Mouse (Mus musculus): ENCODE measurements around the gene Pdzd2.
A peak's percentile ranks its signal among the peaks of the same experiment; 100 is the strongest.

The Pdzd2 gene

DNA sequence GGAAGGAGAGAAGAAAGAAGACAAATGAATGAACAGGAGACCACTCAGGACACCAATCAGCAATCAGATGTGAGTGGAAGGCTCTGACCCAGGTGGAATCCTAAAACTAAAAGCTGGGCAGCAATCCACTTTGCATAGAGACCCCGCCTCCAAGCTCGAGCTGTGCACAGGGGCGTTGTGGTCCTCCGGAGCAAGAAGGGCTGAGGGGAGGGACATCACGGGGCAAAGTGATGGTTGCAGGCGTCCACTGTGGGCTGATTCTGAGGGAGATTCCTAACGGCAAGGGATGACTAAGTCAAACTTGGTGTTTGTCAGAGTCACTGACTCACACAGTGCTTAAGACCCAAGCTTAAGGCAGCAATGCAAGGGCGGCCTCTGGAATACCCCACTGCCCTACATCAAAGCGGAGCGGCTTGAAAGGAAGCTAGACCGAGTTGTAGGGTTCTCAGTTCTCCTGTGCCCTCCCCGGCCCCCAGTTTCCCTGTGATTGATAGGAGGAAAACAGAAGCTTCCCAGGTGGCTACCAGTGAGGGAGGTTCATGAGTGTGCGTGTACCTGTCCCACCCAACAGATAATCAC, 314.6 kb downstream of the Pdzd2 start:
- DNase-seq: no peak

DNA sequence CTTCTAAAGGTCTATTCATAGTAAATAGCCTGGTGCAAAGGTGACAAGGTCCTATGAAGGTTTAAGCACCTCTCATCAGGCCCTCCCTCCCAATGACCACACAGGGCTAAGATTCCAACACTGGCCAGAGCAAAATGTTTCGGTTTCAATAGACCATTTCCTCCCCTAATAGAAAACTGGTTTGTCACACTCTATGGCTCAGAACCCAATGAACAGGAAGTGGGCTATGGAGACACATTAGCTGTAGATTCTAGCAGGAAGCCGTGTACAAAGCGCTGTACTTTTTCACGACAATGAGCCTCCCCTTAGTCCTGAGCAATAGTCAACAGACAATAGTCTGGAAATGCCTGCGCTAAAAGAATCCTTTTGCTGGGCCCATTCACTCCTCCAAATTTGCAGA, 315.5 kb downstream of the Pdzd2 start:
- no peak for DNase-seq

DNA sequence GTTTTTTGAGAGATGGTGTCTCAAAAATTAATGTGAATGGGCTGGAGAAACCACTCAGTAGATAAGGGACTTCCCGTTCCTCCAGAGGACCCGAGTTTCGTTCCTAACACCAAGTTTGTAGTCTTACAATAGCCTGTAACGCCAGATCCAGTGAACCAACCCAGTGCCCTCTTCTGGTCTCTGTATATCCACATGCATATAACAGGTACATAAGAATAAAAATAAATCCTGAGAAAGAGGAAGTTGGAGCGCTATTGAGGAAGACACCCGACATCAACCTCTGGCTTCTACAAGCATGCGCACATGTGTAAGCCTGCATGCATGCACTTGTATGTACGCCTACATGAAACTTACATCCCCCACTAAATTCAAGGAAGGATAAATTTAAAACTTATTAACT, 318.8 kb downstream of the Pdzd2 start:
- DNase-seq: no peak

DNA sequence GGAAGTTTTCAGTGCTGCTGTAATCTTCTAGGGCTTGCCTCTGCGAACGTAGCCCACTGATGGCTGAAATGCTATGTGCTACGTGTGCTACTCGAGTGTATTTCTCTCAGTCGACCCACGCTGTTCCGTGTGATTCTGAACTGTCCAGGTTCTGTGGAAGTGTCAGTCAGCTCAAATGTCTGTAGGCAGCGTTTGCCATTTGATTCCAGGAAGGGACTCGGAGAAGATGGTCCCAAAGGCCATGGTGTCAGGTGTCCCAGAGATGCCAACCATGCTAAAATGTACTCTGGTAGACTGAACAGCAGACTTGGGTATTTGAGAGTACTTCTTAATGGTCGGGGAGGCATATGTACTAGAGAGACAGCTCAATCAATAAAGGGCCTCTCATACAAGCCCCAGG, 319.3 kb downstream of the Pdzd2 start:
- no peak for DNase-seq

DNA sequence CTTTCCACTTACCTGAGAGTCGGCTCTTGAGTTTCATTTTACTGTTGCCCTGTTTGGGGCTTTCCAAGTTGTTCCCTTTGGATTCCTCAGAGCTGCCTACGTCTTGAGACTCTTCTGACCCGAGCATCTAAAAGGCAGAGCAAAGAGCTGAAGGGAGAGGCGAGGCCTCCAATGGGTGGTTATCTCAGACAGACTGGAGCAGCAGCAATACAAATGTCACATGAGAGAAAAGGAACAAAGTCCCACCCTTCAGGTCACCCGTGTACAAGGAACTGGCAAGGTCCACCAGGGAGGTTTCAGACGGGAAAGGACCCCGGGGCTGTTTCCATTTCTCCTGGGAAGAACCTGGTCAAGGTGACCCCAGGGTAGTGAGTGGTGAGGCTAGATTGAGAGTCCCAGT, 320.3 kb downstream of the Pdzd2 start:
- no peak for DNase-seq

DNA sequence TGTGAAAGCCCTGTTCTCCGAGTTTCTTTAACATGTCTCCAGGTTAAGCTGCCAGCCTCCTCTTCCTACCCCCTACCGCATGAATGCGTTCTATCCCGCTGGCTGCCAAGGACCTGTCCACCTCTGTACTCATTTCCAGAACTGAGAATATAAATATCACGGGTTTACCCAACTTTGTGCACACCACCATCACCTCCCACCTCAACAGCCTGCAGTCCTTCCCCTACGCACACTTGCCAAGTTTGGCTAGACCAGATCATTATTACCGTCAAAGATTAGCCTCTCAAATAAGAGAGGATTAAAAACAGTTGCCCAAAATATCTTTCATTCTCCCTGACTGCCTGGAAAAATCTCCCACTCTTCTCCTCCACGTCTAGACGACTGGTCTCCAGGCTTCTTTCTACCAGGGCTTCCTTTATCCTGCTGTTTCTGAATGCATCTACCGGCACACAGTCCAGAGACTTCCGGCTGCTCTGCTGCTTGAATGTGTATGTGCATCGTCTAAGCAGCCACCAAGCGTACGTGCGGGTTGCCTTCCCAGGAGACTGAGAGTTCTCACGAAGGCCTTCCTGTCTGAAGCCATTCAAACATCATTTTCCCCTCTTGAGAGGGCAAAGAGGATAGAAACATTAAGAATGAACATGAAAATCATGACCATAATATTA, 324.1 kb downstream of the Pdzd2 start:
- no peak for DNase-seq

DNA sequence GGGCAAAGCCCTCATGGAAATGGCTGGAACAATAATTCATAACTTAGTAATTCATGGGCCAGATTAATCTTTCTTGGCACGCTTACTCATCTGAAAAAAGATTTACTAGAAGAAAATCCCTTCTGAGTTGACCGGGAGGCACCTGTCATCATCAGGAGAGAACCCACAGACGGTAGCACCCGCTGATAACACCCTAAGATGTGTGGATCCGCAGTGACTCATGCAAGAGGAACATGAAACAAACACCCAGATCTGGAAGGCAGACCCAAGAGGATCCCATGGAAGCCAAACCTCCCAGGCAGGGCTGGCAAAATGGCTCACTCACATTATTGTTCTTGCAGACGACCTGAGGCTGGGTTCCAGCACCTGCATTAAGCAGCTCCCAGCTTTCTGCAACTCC, 325.0 kb downstream of the Pdzd2 start:
- DNase-seq: no peak

DNA sequence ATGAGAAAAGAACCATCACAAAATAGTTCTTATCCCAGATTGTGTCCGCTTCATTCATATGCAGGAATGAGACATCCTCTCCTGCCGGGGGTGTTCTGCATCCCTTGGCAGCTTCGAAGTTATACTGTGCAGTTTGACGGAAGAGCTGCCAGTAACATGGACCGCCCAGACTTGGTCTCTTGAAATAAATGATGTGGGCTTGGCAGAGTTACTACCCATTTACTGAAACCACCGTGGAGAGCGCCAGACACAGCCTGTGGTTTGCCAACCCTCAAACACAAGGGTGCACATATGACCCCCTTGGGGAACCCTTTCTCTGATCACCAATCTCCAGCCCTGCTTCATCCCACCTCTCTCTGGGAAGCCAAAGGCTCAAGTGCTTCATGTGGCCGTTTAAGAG, 331.5 kb downstream of the Pdzd2 start:
- no peak for DNase-seq

DNA sequence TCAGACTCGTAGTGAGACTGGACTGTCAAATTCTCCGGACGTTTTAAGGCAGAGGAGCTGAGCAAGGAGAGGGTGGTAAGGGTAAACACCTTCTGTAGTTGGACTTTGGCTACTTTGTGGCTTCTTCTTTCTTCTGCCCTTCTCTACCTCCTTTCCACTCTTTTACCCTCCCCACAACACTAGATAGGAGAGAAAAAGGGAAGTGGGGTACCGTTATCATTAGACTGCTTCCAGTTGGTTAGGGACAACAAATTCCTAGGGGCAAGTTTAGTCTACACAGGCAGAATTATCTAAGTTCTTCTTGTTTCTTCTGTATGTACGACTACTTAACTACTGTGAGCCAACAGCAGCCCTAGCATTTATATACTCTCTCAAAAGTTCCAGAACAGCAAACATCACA, 334.1 kb downstream of the Pdzd2 start:
- no peak for DNase-seq

DNA sequence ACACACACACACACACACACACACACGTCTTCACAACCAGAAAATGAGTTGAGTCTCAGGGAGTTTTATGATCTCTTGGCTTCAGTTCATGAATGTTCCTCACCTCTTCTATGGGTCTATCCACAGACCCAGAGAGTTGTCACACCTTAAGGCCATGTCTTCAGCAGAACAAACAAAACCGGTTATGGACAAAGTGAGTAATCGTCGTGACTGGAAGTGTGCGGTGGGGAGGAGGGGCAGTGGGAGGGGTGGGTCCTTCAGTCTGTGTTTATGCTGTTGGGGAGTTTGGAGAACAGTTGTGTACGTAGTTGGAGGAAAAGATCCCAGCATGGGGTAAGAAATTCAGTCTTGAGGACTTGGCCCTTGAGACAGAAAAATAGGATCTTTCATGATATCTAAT, 342.7 kb downstream of the Pdzd2 start:
- no peak for DNase-seq

DNA sequence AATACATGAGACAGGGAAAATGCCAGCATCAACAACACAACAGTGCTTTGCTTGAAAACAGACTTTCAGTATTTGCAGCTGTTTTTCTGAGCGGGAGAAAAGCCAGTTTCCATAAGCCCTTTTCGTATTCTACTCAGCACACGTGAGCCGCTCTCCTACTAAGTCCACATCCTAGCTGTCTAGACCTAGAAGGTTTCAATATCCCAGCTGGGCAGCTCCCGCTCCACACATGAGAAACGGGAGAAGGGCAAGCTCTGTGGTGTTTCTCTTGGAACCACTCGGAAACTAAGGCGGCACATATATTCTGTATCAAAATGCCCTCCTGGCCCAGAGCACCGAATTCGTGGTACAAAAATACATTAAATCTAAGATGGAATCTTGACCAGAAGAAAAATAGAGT, 345.0 kb downstream of the Pdzd2 start:
- no peak for DNase-seq

DNA sequence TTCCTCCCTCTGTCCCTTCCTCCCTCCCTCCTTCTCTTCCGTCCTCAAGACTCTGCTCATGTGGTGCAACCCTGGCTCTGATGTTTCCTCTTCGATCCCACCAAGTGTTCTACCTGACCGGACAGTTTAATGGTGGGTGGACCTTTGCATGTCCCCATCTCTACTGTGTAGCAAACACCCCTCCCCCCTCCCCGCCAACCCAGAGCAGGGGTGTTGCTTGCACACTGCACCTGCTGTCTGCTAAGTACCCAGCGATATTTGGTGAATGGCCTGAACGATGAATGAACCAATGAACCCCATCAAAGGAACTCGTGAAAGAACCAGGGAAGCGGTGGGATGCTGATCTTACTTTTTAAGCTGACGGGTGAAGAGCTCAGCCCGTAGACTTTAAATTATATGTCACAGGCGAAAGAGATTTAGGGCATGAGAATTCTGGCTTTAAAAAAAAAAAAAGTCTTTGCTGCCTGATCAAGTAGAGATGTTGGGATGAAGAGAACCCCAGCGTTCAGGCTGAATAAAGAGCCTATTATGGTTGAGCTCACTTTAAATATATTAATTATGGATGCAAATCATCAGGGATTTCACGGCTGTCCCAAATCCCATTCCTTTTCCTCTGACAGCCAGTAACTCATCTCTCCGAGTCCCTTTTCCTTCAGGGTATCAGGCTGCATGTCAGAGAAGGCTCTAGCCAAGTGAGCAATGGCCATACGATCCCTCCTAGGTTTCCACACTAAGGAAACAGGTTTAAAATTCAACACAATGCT, 350.8 kb downstream of the Pdzd2 start:
- DNase-seq: no peak

DNA sequence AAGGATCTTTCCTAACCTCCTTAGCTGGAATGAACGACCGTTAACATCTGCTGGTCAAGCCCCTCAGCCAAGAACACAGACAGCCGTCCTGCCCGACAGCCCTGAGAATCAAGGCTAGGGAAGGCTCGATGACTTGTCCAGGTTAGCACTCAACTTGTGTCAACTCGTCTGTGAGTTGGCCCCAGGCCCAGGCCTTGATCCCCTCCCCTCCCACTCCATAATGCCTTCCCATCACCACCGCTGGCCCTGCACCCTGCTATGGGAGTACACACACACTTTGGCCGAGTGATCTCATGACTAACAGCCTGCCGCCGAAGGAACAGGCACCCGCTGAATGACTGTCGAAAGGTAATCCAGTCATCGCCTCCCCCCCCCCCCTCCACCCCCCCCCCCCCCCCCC, 355.0 kb downstream of the Pdzd2 start:
- DNase-seq: no peak

DNA sequence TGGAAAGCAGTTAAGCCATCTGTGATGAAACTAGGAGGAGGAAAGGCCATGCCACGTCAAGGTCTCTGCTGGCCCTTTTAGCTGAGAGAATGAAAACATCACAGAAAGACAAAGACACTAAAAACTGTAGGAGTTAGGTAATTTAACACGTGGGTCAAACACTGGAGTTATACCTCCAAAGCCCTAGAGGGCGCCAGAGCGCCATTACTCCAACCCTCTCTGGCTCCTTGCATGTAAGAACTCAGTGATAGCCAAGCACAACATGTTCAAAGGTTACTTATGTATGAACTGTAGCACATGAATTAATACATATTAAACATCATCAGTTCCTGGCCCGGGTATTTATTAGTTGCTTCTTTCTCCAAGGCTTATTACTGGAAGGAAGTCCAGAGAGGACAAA, 359.2 kb downstream of the Pdzd2 start:
- DNase-seq: peak; percentile 57 to 70

DNA sequence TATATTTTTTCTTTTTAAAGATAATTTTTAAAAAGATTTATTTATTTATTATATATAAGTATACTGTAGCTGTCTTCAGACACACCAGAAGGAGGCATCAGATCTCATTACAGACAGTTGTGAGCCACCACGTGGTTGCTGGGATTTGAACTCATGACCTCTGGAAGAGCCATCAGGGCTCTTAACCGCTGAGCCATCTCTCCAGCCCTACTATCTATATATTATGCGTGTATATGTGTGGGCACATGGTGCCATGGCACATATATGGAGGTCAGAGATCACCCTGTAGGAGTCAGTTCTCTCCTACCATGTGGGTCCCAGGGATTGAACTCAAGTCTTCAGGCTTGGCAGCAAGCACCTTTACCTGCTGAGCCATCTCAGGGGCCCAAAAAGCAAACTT, 359.7 kb downstream of the Pdzd2 start:
- DNase-seq: no peak

DNA sequence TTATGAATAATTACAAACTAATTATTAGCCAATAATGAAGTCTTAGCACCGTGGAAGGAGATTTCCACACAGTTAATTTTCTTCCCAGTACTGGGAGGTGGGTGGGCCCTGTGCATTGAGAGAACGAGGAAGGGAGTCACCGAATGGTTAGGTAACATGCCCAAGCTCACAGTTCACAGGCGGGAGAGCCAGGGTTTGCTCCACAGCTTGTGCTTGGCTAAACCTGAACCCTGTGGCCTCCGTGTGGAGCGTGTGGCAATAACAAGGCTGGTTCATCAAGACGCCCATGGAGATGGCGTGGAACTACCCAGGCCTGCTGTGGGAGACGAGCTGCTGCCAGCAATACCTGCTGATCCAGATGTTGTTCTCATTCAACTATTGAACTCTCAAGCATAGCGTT, 361.9 kb downstream of the Pdzd2 start:
- DNase-seq: no peak

DNA sequence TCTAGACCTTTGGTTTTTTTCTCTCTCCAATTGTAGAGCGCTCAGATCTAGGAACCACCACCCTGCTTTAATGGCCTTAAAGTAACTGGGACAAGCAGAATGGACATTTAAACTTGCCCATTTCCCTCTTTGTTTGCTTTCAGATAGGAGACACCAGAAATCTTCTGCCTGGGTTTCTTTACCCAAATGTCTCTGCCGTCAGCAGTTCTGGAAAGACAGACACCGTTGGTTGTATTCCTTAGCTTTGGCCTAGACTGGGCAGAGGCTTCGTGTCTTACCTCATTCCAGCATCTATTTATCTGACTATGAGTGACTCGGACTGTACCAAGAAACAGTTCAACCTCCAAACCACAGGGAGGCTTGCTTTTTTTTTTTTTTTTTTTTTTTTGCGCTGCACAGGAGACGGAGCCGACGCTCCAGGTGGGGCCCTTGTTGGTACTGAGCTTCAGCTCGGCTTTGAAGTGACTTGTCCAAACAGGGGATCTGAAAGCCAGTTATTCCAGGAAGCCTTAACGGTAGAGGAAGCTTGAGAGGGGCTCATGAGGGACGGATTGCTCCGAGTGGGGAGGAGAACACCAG, 363.1 kb downstream of the Pdzd2 start:
- no peak for DNase-seq

DNA sequence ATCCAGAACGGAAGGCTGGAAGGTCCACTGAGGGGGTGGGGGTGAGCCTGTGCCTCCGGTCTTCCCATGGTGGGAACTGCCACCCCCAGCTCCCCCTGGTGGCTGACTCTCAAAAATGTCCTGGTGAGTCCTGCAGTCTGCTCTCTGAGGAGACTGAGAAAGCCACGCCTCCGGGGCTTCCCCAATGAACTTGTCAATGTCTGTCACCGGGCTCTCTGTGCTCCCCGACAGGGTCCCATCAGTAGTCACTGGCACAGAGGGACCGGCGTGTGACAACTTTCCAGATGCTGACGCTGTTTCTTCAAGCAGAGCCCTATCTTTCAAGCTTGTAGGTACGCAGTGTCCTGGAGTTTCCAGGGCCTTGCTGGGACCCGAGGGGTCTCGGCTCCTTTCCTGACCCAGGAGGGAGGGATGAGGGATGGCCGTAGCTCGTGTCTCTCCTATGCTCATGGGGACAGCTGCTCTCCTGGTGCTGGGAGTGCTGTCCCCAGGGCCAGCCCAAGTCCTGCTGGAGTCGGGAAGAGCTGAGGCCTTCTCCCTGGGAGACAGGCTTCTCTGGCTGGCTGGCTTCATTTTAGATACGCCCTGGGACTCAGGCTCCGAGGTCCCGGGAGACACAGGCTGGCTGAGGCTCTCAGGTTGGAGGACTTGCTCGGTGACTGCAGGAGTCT, 363.9 kb downstream of the Pdzd2 start:
- DNase-seq: peak; percentile 93 to 94

DNA sequence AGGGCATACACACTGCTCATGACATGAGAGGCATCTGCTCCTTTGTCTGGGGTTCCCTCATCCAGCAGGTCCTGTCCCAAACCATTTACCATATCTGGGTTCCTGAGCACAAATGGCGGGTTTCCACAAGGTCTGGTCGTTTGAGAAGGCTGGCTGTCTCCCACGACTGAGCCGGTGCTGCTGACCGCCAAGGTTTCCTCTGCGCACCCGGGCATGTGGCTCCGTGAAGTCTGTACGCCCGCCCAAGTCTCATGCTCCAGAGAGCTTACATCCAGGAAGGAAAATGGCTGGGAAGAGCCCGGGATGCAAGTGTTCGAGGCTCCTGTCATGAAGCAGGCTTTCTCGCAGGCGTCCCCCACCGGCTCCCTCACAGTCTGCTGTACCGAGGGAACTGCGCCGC, 364.8 kb downstream of the Pdzd2 start:
- DNase-seq: no peak

DNA sequence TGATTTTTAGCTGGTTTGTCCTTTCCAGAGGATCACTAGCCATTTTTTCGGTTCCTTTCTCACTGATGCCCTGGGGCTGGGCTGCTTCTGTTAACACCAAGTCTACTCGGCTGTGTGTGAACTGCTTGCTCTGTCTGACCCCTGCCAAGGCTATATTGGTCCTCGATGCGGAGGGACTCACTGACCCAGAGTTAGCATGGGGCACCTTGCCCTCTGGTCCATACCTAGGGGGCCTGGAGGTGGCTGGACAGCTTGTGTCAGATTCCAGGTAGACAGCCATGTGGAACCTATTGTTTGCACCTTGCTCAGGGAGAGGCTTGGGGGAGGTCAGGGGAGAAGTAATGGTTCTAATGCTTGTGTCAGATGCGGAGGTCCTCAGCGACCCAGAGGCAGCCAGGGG, 365.8 kb downstream of the Pdzd2 start:
- no peak for DNase-seq

DNA sequence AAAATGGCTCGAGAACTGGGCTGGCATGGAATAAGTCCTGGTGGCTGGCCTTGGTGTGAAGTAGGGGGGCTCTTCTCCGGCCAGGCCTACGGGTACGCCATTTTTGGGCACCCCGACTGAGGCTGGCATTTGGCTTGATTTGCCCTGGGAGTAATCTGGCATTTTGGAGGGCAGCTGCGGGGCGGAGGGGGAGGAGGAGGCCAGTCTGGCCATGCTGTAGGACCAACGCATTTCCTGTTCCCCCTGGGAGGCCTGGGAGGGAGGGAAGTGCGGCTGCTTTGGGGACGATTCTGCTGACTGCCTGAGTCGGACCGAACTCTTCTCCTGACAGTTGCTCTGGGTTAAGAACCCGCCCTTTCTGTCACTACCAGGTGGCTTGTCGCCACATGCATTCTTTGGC, 366.2 kb downstream of the Pdzd2 start:
- peak in 1 of 2 experiments; percentile 44 for DNase-seq

DNA sequence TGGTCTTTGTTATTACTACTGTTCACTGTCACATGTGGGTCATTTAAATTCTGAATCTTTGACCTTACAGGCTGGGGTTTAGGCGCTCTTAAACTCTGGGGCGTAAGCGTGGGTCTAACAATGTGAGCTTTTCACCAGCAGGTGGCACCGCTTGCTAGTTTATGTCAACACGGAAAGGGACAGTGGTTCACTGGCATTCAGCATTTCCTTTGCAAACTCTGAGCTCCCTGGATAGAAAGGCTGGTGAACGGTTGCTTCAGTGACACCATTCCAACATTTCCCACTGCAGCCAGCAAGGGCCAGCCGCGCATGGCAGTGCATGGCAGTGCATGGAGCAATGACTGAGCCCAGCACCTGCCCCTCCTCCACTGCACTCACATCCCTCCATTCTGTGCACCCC, 368.5 kb downstream of the Pdzd2 start:
- DNase-seq: peak; percentile 67 to 81

DNA sequence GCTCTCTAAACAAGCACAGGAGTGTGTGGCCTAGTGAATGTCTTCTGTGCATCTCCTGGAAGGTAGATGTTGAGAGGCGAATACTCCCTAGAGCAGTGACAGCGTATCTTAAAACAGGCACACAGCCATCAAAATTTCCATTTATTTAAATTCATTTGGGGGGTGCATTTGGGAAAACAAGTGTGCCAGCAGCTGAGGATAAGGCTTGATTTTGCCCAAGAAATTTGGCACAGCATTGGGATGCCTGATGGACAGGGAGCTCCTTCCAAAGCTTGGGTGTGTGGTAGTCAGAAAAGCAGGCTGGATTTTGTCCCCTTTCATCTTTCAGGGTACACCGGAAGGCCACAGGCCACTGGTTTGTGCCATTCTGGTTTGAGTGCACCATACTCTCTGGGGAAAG, 369.6 kb downstream of the Pdzd2 start:
- DNase-seq: no peak

DNA sequence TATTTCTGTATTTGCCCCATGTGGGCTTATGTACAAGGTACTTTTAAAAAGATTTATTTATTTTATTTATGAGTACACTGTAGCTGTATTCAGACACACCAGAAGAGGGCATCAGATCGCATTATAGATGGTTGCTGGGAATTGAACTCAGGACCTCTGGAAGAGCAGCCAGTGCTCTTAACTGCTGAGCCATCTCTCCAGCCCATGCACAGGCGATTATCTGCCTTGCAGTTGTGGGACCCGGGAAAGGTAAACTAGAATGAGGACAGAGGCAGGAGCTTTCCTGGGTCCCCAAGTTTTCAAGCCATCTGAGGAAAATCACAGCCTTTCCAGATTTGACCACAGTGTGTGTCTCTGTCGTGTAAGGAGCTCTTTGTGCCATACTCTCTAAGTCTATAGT, 370.9 kb downstream of the Pdzd2 start:
- no peak for DNase-seq

Measured in lung, postnatal 4 days (tissue).